Comparison of ENCODE assay signal across 24 mouse cellular contexts in the genomic region with DNA sequence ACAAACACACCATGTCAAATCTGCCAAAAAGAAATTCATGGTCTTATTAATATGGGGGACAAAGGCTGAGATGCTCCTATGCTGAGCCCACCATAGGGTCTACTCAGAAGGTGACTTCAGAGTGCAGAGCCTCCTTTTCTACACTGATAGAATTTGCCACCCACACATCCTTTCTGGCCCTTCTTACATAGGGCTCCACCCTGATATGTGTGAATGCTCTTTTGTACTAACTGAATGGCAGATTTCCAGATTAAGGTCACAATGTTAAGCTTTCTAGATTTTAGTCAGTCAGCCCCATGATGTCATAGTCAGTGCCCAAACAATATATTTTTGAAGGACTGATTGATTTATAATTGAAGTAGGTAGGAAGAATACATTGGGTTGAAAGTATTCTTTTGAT. TPM values are rescaled to one million over a fixed set of nuclear protein-coding genes. Genes with fewer than 3 reads are reported as not detected.
"Had no signal": no experiment of that assay in that cellular context is flagged by ENCODE, and none has a peak within 500 bp of the region (broad histone marks: within the 10 kb centered on the region; RNA-seq: fewer than 3 reads in every experiment).

No protein-coding gene starts in this region.

- H3K9ac ChIP-seq: limb, embryonic 13.5 days; liver, embryonic 14.5 days; liver, postnatal 0 days; lung, embryonic 14.5 days; midbrain, embryonic 13.5 days; stomach, embryonic 15.5 days had no signal

- H3K27ac ChIP-seq: kidney, postnatal 0 days; layer of hippocampus, adult 2 months; limb, embryonic 10.5 days; limb, embryonic 13.5 days; liver, embryonic 14.5 days; macrophage; midbrain, embryonic 13.5 days; stomach, embryonic 15.5 days had no signal

- H3K4me1 ChIP-seq: limb, embryonic 10.5 days; limb, embryonic 13.5 days; midbrain, embryonic 13.5 days; stomach, embryonic 15.5 days had no signal

- H3K4me3 ChIP-seq: layer of hippocampus, adult 2 months; limb, embryonic 10.5 days; limb, embryonic 13.5 days; midbrain, embryonic 13.5 days; stomach, embryonic 15.5 days had no signal

- DNase-seq: kidney, adult 2 months; kidney, postnatal 25 days; layer of hippocampus, adult 9-11 months; liver, postnatal 0 days; lung, embryonic 14.5 days; right cerebral cortex, postnatal 25 days; spleen, adult 18-20 months; thymus, postnatal 25 days had no signal

- H3K27me3 ChIP-seq: limb, embryonic 13.5 days; midbrain, embryonic 13.5 days; stomach, embryonic 15.5 days had no signal

- H3K36me3 ChIP-seq: limb, embryonic 10.5 days; limb, embryonic 13.5 days; midbrain, embryonic 13.5 days; stomach, embryonic 15.5 days had no signal

- ATAC-seq: liver, postnatal 0 days; lung, postnatal 0 days; midbrain, embryonic 13.5 days had no signal

RNA-seq across cellular contexts. Expression of a gene that starts 16.8 kb away (rescaled TPM):
- total RNA-seq: megakaryocyte, adult 5-6 weeks had no signal
- polyA plus RNA-seq: liver, embryonic 11.5 days had no signal

RNA-seq across cellular contexts. Expression of a gene that starts 27.1 kb away (rescaled TPM):
- total RNA-seq: left cerebral cortex, adult 18-20 months; left cerebral cortex, postnatal 25 days; megakaryocyte, adult 5-6 weeks had no signal
- polyA plus RNA-seq: limb, embryonic 10.5 days; limb, embryonic 13.5 days; liver, embryonic 11.5 days; liver, embryonic 14.5 days; liver, postnatal 0 days; lung, embryonic 14.5 days; macrophage; midbrain, embryonic 13.5 days; neural tube, embryonic 11.5 days; stomach, embryonic 15.5 days had no signal

RNA-seq across cellular contexts. Expression of a gene that starts 33.8 kb away (rescaled TPM):
- total RNA-seq: megakaryocyte, adult 5-6 weeks had no signal
- polyA plus RNA-seq: kidney, adult 2 months; kidney, embryonic 14.5 days; limb, embryonic 10.5 days; limb, embryonic 13.5 days; liver, embryonic 11.5 days; liver, postnatal 0 days; lung, embryonic 14.5 days; macrophage; midbrain, embryonic 13.5 days; neural tube, embryonic 11.5 days; neural tube, embryonic 14.5 days had no signal
